Mouse (Mus musculus): ENCODE data around the gene Gm21748. TPM values are rescaled to one million over a fixed set of nuclear protein-coding genes. Genes with fewer than 3 reads are reported as not detected.
"Not testable (repeated sequence)": the region's sequence is repeated elsewhere in the genome, so short reads cannot be mapped to it uniquely, and the experiment has no call there.

The Gm21748 gene
- not detected in 2 replicates for polyA plus RNA-seq (2015; fragmentation: Nextera tagmentation; extraction: Ambion mirVana)

GRCm38 (mm10) chrY:90839077-90839476 is at the start of gene Gm21748:
Gm21748 (minus strand) TSS chrY:90839177.
- not testable (repeated sequence) for H3K27me3 ChIP-seq; H3K9me3 ChIP-seq (replicated peaks); ATAC-seq; H3K36me3 ChIP-seq (ENCODE audit: poor library complexity, severe bottlenecking); H3K4me3 ChIP-seq; H3K27ac ChIP-seq; H3K4me1 ChIP-seq; H3K9ac ChIP-seq; H3K4me2 ChIP-seq
- WGBS, result no CpG with 5 or more reads among the region's 8 CpGs

Other genes starting within 250 kb of the Gm21748 start
- gene Gm21860, start 84.4 kb downstream of the Gm21748 start, polyA plus RNA-seq (2015; fragmentation: Nextera tagmentation; extraction: Ambion mirVana), result not detected in 2 replicates
- gene Gm47283, start 54.4 kb downstream of the Gm21748 start, polyA plus RNA-seq (2015; fragmentation: Nextera tagmentation; extraction: Ambion mirVana), result not detected in 2 replicates

All from forebrain, embryonic 13.5 days (tissue).